Mouse (Mus musculus) embryonic fibroblast, embryonic 13.5 days (primary cell): ENCODE results near the gene Cfap221.

Experiments
- CTCF ChIP-seq: IDR thresholded peaks from 2 replicates; pipeline ENCODE4 v1.5.1; 2011; ENCODE audit warnings: mild to moderate bottlenecking, control low read depth, low read length, moderate library complexity, borderline replicate concordance; ENCODE audit not compliant: insufficient read depth
- POLR2A ChIP-seq: IDR thresholded peaks from 2 replicates; pipeline ENCODE4 v1.6.1; 2011; ENCODE audit warnings: low read depth, mild to moderate bottlenecking, control low read depth, low read length, moderate library complexity

DNA sequence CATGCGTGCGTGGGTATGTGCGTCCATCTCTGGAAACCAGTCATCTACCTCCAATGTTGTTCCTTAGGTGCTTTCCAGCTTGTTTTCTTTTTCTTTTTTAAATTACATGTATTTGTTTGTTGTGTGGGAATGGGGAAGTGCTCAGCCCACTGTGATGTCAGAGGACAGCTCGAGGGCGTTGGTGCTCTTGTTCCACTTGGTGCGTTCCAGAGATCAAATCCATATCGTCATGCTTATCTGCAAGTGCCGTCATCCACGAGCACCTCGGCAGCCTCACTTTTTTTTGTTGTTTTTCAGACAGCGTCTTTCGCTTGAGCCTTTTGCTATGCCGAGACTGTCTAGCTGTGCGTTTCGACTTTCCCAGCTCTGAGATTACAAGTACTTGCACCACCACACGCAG lies 107.7 kb downstream of the Cfap221 start:
- no peak for TF ChIP-seq POLR2A
- no peak for TF ChIP-seq CTCF
